Mouse (Mus musculus) forebrain, embryonic 13.5 days (tissue): Measurements from ENCODE around the gene Adam10. TPM values are rescaled to one million over a fixed set of nuclear protein-coding genes. Genes with fewer than 3 reads are reported as not detected.

Experiments used
- ATAC-seq: fragments of 200-750 bp; cut with Nextera tagmentation; 2 replicates; pipeline ENCODE4 v1.8.0; 2017
- H3K27ac ChIP-seq: fragments of 300-500 bp; sonication (generic); 2 replicates; pipeline ENCODE4 v1.5.1; 2015; ENCODE audit warnings: inconsistent platforms, mild to moderate bottlenecking, moderate library complexity
- H3K27me3 ChIP-seq: fragments of 300-500 bp; sonication (generic); 2 replicates; pipeline ENCODE4 v1.6.1; 2015; ENCODE audit warnings: mild to moderate bottlenecking, inconsistent platforms
- H3K36me3 ChIP-seq: fragments of 300-500 bp; sonication (generic); 2 replicates; pipeline ENCODE4 v1.6.1; 2015; ENCODE audit warnings: mild to moderate bottlenecking, inconsistent platforms; ENCODE audit not compliant: poor library complexity, severe bottlenecking
- H3K4me1 ChIP-seq: fragments of 300-500 bp; sonication (generic); 2 replicates; pipeline ENCODE4 v1.6.1; 2015; ENCODE audit warnings: inconsistent platforms
- H3K4me2 ChIP-seq: fragments of 300-500 bp; sonication (generic); 2 replicates; pipeline ENCODE4 v1.6.1; 2015; ENCODE audit warnings: inconsistent platforms, mild to moderate bottlenecking, moderate library complexity
- H3K4me3 ChIP-seq: fragments of 300-500 bp; sonication (generic); 2 replicates; pipeline ENCODE4 v1.5.1; 2015; ENCODE audit warnings: mild to moderate bottlenecking, inconsistent platforms
- H3K9ac ChIP-seq: fragments of 300-500 bp; sonication (generic); 2 replicates; pipeline ENCODE4 v1.6.1; 2015; ENCODE audit warnings: mild to moderate bottlenecking, inconsistent platforms
- H3K9me3 ChIP-seq: fragments of 300-500 bp; sonication (generic); replicated peaks from 2 replicates; pipeline ENCODE4 v1.6.1; 2016; ENCODE audit warnings: inconsistent platforms
- WGBS: fragments of 180-500 bp; shearing (Covaris S2); methylation state at CpG from one replicate; pipeline ENCODE4 v1.1.7; 2015; 5-methylcytosine and 5-hydroxymethylcytosine counted together
- polyA plus RNA-seq: library from polyadenylated mRNA; unstranded; fragments of >200 nt; fragmentation: Nextera tagmentation; extraction: Ambion mirVana; gene quantifications from 2 replicates; pipeline ENCODE4 v1.2.1, GENCODE M21; 2015

Adam10 gene
- 60.8 and 61.6 TPM in 2 replicates for polyA plus RNA-seq

- no peaks in the 10 kb centered on the region for H3K9me3 ChIP-seq
- peaks cover 25% of the 10 kb centered on the region for H3K4me1 ChIP-seq
- H3K9ac ChIP-seq = peak within 1 kb of the TSS; percentile 94
- peak within 1 kb of the TSS; percentile 97 for H3K4me3 ChIP-seq
- H3K4me2 ChIP-seq = peak within 1 kb of the TSS; percentile 89
- ATAC-seq = peak; percentile 99
- no peaks in the 10 kb centered on the region for H3K36me3 ChIP-seq
- WGBS = under 1% methylated on average over 38 of the region's 48 CpGs
- H3K27ac ChIP-seq = peak within 1 kb of the TSS; percentile 98
- H3K27me3 ChIP-seq = no peaks in the 10 kb centered on the region
Measured at GRCm38 (mm10) chr9:70678682-70679131, at the start of gene Adam10. TSS of gene Adam10 (plus strand) at chr9:70678997.

- H3K4me1 ChIP-seq = no peaks in the 10 kb centered on the region
- WGBS = 98% methylated on average over 2 of the region's 2 CpGs
- 0 out of 2 replicates have a peak, but pooled peaks cover 4% of the 10 kb centered on the region for H3K36me3 ChIP-seq
- no peak overlapping the region for H3K27ac ChIP-seq
- H3K4me2 ChIP-seq = no peak overlapping the region
- ATAC-seq = no peak
- H3K9me3 ChIP-seq = no peaks in the 10 kb centered on the region
- no peak overlapping the region for H3K9ac ChIP-seq
- H3K4me3 ChIP-seq = no peak overlapping the region
- no peaks in the 10 kb centered on the region for H3K27me3 ChIP-seq
Measured at GRCm38 (mm10) chr9:70629711-70630110, 49.1 kb upstream of the Adam10 start.

GRCm38 (mm10) chr9:70631665-70632064 is 47.1 kb upstream of the Adam10 start:
- WGBS = 30% methylated on average over 5 of the region's 5 CpGs
- H3K4me2 ChIP-seq = no peak overlapping the region

GRCm38 (mm10) chr9:70636748-70637147 is 42.0 kb upstream of the Adam10 start:
- Histone ChIP-seq H3K4me3 (no peak overlapping the region), H3K4me2 (no peak overlapping the region), H3K4me1 (no peaks in the 10 kb centered on the region), H3K9ac (no peak overlapping the region), H3K36me3 (no peaks in the 10 kb centered on the region), H3K9me3 (no peaks in the 10 kb centered on the region), H3K27me3 (no peaks in the 10 kb centered on the region), H3K27ac (no peak overlapping the region)
- 90% methylated on average over 2 of the region's 2 CpGs for WGBS
- no peak for ATAC-seq

More at GRCm38 (mm10) chr9:70631665-70632064, 47.1 kb upstream of the Adam10 start:
- no peak overlapping the region for H3K4me3 ChIP-seq
- H3K9ac ChIP-seq = no peak overlapping the region
- H3K27ac ChIP-seq = no peak overlapping the region
- no peaks in the 10 kb centered on the region for H3K27me3 ChIP-seq
- ATAC-seq = no peak
- H3K36me3 ChIP-seq = no peaks in the 10 kb centered on the region
- H3K9me3 ChIP-seq = no peaks in the 10 kb centered on the region
- no peaks in the 10 kb centered on the region for H3K4me1 ChIP-seq

GRCm38 (mm10) chr9:70650260-70650659 is 28.5 kb upstream of the Adam10 start:
- Histone ChIP-seq H3K4me3 (no peak overlapping the region), H3K27me3 (no peaks in the 10 kb centered on the region), H3K9ac (no peak overlapping the region), H3K4me2 (no peak overlapping the region), H3K9me3 (no peaks in the 10 kb centered on the region), H3K36me3 (no peaks in the 10 kb centered on the region), H3K4me1 (peaks cover 14% of the 10 kb centered on the region), H3K27ac (no peak overlapping the region)
- no peak for ATAC-seq
- 87% methylated on average over 2 of the region's 2 CpGs for WGBS

- Histone ChIP-seq H3K9ac (no peak overlapping the region), H3K27me3 (no peaks in the 10 kb centered on the region), H3K4me2 (no peak overlapping the region), H3K27ac (no peak overlapping the region), H3K9me3 (no peaks in the 10 kb centered on the region), H3K4me3 (no peak overlapping the region), H3K4me1 (peaks cover 19% of the 10 kb centered on the region), H3K36me3 (no peaks in the 10 kb centered on the region)
- whole genome bisulfite sequencing = 97% methylated on average over 1 of the region's 1 CpGs
- ATAC-seq = no peak
Measured at GRCm38 (mm10) chr9:70650994-70651393, 27.8 kb upstream of the Adam10 start.

GRCm38 (mm10) chr9:70652221-70652620 is 26.6 kb upstream of the Adam10 start:
- no peaks in the 10 kb centered on the region for H3K27me3 ChIP-seq
- ATAC-seq = no peak
- H3K36me3 ChIP-seq = no peaks in the 10 kb centered on the region
- peaks cover 19% of the 10 kb centered on the region for H3K4me1 ChIP-seq
- no peak overlapping the region for H3K4me3 ChIP-seq
- H3K9ac ChIP-seq = no peak overlapping the region
- H3K4me2 ChIP-seq = no peak overlapping the region
- no peak overlapping the region for H3K27ac ChIP-seq
- H3K9me3 ChIP-seq = no peaks in the 10 kb centered on the region
- WGBS = 75% methylated on average over 2 of the region's 2 CpGs

- peak overlapping the region; percentile 12; the same call in 1 of the 2 replicates for H3K4me3 ChIP-seq
- no peak overlapping the region for H3K27ac ChIP-seq
- H3K36me3 ChIP-seq = no peaks in the 10 kb centered on the region
- H3K4me2 ChIP-seq = peak overlapping the region; percentile 40
- peaks cover 23% of the 10 kb centered on the region for H3K4me1 ChIP-seq
- WGBS = 87% methylated on average over 2 of the region's 2 CpGs
- no peaks in the 10 kb centered on the region for H3K9me3 ChIP-seq
- no peaks in the 10 kb centered on the region for H3K27me3 ChIP-seq
- no peak for ATAC-seq
- no peak overlapping the region for H3K9ac ChIP-seq
Measured at GRCm38 (mm10) chr9:70653875-70654274, 24.9 kb upstream of the Adam10 start.

- H3K27ac ChIP-seq = no peak overlapping the region
- no peak overlapping the region for H3K9ac ChIP-seq
- H3K36me3 ChIP-seq = no peaks in the 10 kb centered on the region
- H3K4me2 ChIP-seq = peak overlapping the region; percentile 40
- no peak for ATAC-seq
- 66% methylated on average over 4 of the region's 4 CpGs for WGBS
- no peaks in the 10 kb centered on the region for H3K9me3 ChIP-seq
- H3K4me3 ChIP-seq = peak overlapping the region; percentile 12; the same call in 1 of the 2 replicates
- no peaks in the 10 kb centered on the region for H3K27me3 ChIP-seq
- H3K4me1 ChIP-seq = peaks cover 23% of the 10 kb centered on the region
Measured at GRCm38 (mm10) chr9:70654496-70654895, 24.3 kb upstream of the Adam10 start.

GRCm38 (mm10) chr9:70655764-70656129 is 23.1 kb upstream of the Adam10 start:
- ATAC-seq = peak; percentile 1; the same call in 1 of the 2 replicates
- H3K36me3 ChIP-seq = no peaks in the 10 kb centered on the region
- H3K9ac ChIP-seq = peak overlapping the region; percentile 91; the same call in 1 of the 2 replicates
- H3K4me2 ChIP-seq = peak overlapping the region; percentile 78
- no peaks in the 10 kb centered on the region for H3K9me3 ChIP-seq
- H3K4me3 ChIP-seq = peak overlapping the region; percentile 91
- H3K27me3 ChIP-seq = no peaks in the 10 kb centered on the region
- peaks cover 23% of the 10 kb centered on the region for H3K4me1 ChIP-seq
- WGBS = 36% methylated on average over 2 of the region's 2 CpGs
- no peak overlapping the region for H3K27ac ChIP-seq

GRCm38 (mm10) chr9:70656130-70657007 is 22.4 kb upstream of the Adam10 start, which contains the start of gene Gm10642:
TSS of gene Gm10642 (plus strand) at chr9:70656251.
- Histone ChIP-seq H3K36me3 (no peaks in the 10 kb centered on the region), H3K27me3 (no peaks in the 10 kb centered on the region), H3K4me1 (peaks cover 23% of the 10 kb centered on the region), H3K27ac (peak within 1 kb of the TSS; percentile 95), H3K4me2 (peak within 1 kb of the TSS; percentile 78), H3K9me3 (no peaks in the 10 kb centered on the region), H3K4me3 (peak within 1 kb of the TSS; percentile 91), H3K9ac (peak within 1 kb of the TSS; percentile 91)
- peak; percentile 66 for ATAC-seq
- under 1% methylated on average over 56 of the region's 72 CpGs for WGBS
